Mouse (Mus musculus) Muller cell, postnatal 12 days (primary cell): ENCODE measurements around the gene Baz2a.
A peak's percentile ranks its signal among the peaks of the same experiment; 100 is the strongest.
"Not testable (repeated sequence)": the region's sequence is repeated elsewhere in the genome, so short reads cannot be mapped to it uniquely, and the experiment has no call there.

Source experiments
- DNase-seq: peaks from one replicate; pipeline ENCODE4 v3.0.0-alpha.2; 2015; ENCODE audit errors: inconsistent ontology term

The Baz2a gene

GRCm38 (mm10) chr10:128091564-128092505, at the start of gene Baz2a:
Gene Baz2a, plus strand, starts transcription at chr10:128091577.
- DNase-seq: peak; percentile 86

GRCm38 (mm10) chr10:128041636-128042035, 49.7 kb upstream of the Baz2a start:
- DNase-seq: no peak

- no peak for DNase-seq
Measured at GRCm38 (mm10) chr10:128042466-128042865, 48.9 kb upstream of the Baz2a start.

GRCm38 (mm10) chr10:128043041-128043835, 48.1 kb upstream of the Baz2a start:
- no peak for DNase-seq

GRCm38 (mm10) chr10:128048157-128048556, 43.2 kb upstream of the Baz2a start:
- peak; percentile 68 for DNase-seq

- DNase-seq: no peak
Measured at GRCm38 (mm10) chr10:128049741-128050140, 41.6 kb upstream of the Baz2a start.

- DNase-seq: no peak
Measured at GRCm38 (mm10) chr10:128050355-128050754, 41.0 kb upstream of the Baz2a start.

GRCm38 (mm10) chr10:128051589-128051988, 39.8 kb upstream of the Baz2a start:
- DNase-seq: no peak

GRCm38 (mm10) chr10:128052136-128052535, 39.2 kb upstream of the Baz2a start:
- not testable (repeated sequence) for DNase-seq

GRCm38 (mm10) chr10:128053001-128053400, 38.4 kb upstream of the Baz2a start:
- DNase-seq: no peak

GRCm38 (mm10) chr10:128058184-128058583, 33.2 kb upstream of the Baz2a start:
- peak; percentile 47 for DNase-seq

- DNase-seq: peak; percentile 99
Measured at GRCm38 (mm10) chr10:128058601-128059151, 32.7 kb upstream of the Baz2a start, which contains the start of gene Ptges3. Gene Ptges3, plus strand, starts transcription at chr10:128058954.

GRCm38 (mm10) chr10:128059207-128059981, 32.0 kb upstream of the Baz2a start:
- no peak for DNase-seq

- DNase-seq: no peak
Measured at GRCm38 (mm10) chr10:128061109-128061508, 30.3 kb upstream of the Baz2a start.

- DNase-seq: no peak
Measured at GRCm38 (mm10) chr10:128062221-128062989, 29.0 kb upstream of the Baz2a start.

GRCm38 (mm10) chr10:128066072-128066471, 25.3 kb upstream of the Baz2a start:
- DNase-seq: no peak

GRCm38 (mm10) chr10:128069201-128069600, 22.2 kb upstream of the Baz2a start:
- DNase-seq: no peak

- DNase-seq: not testable (repeated sequence)
Measured at GRCm38 (mm10) chr10:128070432-128070831, 20.9 kb upstream of the Baz2a start.

- not testable (repeated sequence) for DNase-seq
Measured at GRCm38 (mm10) chr10:128078269-128078668, 13.1 kb upstream of the Baz2a start.

- DNase-seq: no peak
Measured at GRCm38 (mm10) chr10:128080496-128080895, 10.9 kb upstream of the Baz2a start.
